Mouse (Mus musculus) heart, embryonic 14.5 days (tissue): ENCODE data around the gene Ddx41. TPM values are rescaled to one million over a fixed set of nuclear protein-coding genes. Genes with fewer than 3 reads are reported as not detected.
"Not testable (repeated sequence)": the region's sequence is repeated elsewhere in the genome, so short reads cannot be mapped to it uniquely, and the experiment has no call there.

Experiments
- ATAC-seq: fragments of 200-750 bp; cut with Nextera tagmentation; 2 replicates; pipeline ENCODE4 v1.8.0; 2017; ENCODE audit warnings: low read depth, moderate TSS enrichment; ENCODE audit not compliant: insufficient number of reproducible peaks, insufficient read depth, low FRiP score
- H3K27ac ChIP-seq, 2 experiments: fragments of 200-500 bp in 1 of 2; fragments of 300-500 bp in 1 of 2; sonication (generic) in 1 of 2; replicated peaks in 1 of 2; 2 replicates each; pipeline ENCODE4 v1.5.1; 2012 to 2014; ENCODE audit warnings: low read depth in 2 of 2, low read length in 2 of 2, control low read depth in 1 of 2, mild to moderate bottlenecking in 1 of 2, mixed read lengths in 1 of 2; ENCODE audit not compliant: control insufficient read depth in 1 of 2, insufficient read depth in 1 of 2
- H3K27me3 ChIP-seq: fragments of 300-500 bp; sonication (generic); 2 replicates; pipeline ENCODE4 v1.6.1; 2014; ENCODE audit warnings: mild to moderate bottlenecking, low read length, control low read depth; ENCODE audit not compliant: control insufficient read depth, insufficient read depth
- H3K36me3 ChIP-seq: fragments of 300-500 bp; sonication (generic); 2 replicates; pipeline ENCODE4 v1.6.1; 2014; ENCODE audit warnings: mild to moderate bottlenecking, control low read depth, low read length, mixed read lengths; ENCODE audit not compliant: control insufficient read depth, insufficient read depth
- H3K4me1 ChIP-seq, 2 experiments: fragments of 200-500 bp in 1 of 2; fragments of 300-500 bp in 1 of 2; sonication (generic) in 1 of 2; 2 replicates each; pipeline ENCODE4 v1.6.1; 2012 to 2014; ENCODE audit warnings: low read length in 2 of 2, control low read depth in 1 of 2, mixed read lengths in 1 of 2; ENCODE audit not compliant: control insufficient read depth in 2 of 2, insufficient read depth in 2 of 2
- H3K4me2 ChIP-seq: fragments of 300-500 bp; sonication (generic); 2 replicates; pipeline ENCODE4 v1.6.1; 2014; ENCODE audit warnings: mild to moderate bottlenecking, low read length
- H3K4me3 ChIP-seq, 2 experiments: fragments of 200-500 bp in 1 of 2; fragments of 300-500 bp in 1 of 2; sonication (generic) in 1 of 2; 2 replicates each; pipeline ENCODE4 v1.5.1; 2012 to 2014; ENCODE audit warnings: low read length in 2 of 2, mild to moderate bottlenecking in 2 of 2, control low read depth in 1 of 2, low read depth in 1 of 2, moderate library complexity in 1 of 2; ENCODE audit not compliant: control insufficient read depth in 1 of 2, insufficient read depth in 1 of 2
- H3K9ac ChIP-seq: fragments of 300-500 bp; sonication (generic); 2 replicates; pipeline ENCODE4 v1.6.1; 2014; ENCODE audit warnings: mild to moderate bottlenecking, low read length
- H3K9me3 ChIP-seq: fragments of 300-500 bp; sonication (generic); 2 replicates; pipeline ENCODE4 v1.6.1; 2016; ENCODE audit warnings: low read length, control low read depth; ENCODE audit not compliant: control insufficient read depth
- WGBS: fragments of 180-500 bp; shearing (Covaris S2); extraction: QIAGEN DNeasy Blood & Tissue Kit; methylation state at CpG from one replicate; pipeline ENCODE4 v1.1.7; 2014; 5-methylcytosine and 5-hydroxymethylcytosine counted together
- polyA plus RNA-seq: library from polyadenylated mRNA; unstranded; fragments of >200 nt; fragmentation: Nextera tagmentation; extraction: Ambion mirVana; gene quantifications from 2 replicates; pipeline ENCODE4 v1.2.1, GENCODE M21; 2014

The Ddx41 gene
- polyA plus RNA-seq, 1 experiment from 2014 or later: 28.9 TPM

GRCm38 (mm10) chr13:55571027-55571751 is 34.7 kb upstream of the Ddx41 start, which contains the start of gene Fam193b:
Gene Fam193b (minus strand): TSS chr13:55571120.
- peaks cover 20% of the 10 kb centered on the region for H3K36me3 ChIP-seq
- 2% methylated on average over 40 of the region's 47 CpGs for WGBS

GRCm38 (mm10) chr13:55570286-55570973 is 34.0 kb upstream of the Ddx41 start:
- Histone ChIP-seq H3K9me3 (no peaks in the 10 kb centered on the region), H3K4me2 (peak overlapping the region; percentile 88), H3K36me3 (peaks cover 26% of the 10 kb centered on the region), H3K27me3 (no peaks in the 10 kb centered on the region), H3K27ac (peak overlapping the region; percentile 58 to 83), H3K4me3 (peak overlapping the region; percentile 83 to 87), H3K9ac (peak overlapping the region; percentile 96), H3K4me1 (peaks cover 10 to 16% of the 10 kb centered on the region in 2 experiments; a peak in 3 of 4 replicates)
- peak; percentile 60 for ATAC-seq
- under 1% methylated on average over 42 of the region's 47 CpGs for WGBS

More at GRCm38 (mm10) chr13:55571027-55571751, 34.7 kb upstream of the Ddx41 start, which contains the start of gene Fam193b:
- Histone ChIP-seq H3K9me3 (no peaks in the 10 kb centered on the region), H3K9ac (peak within 1 kb of the TSS; percentile 96), H3K4me3 (peak within 1 kb of the TSS; percentile 83 to 87), H3K4me1 (peaks cover 10 to 16% of the 10 kb centered on the region in 2 experiments; a peak in 3 of 4 replicates), H3K4me2 (peak within 1 kb of the TSS; percentile 88), H3K27me3 (no peaks in the 10 kb centered on the region), H3K27ac (peak within 1 kb of the TSS; percentile 59 to 83)
- ATAC-seq: peak; percentile 87

GRCm38 (mm10) chr13:55569726-55570285 is 33.3 kb upstream of the Ddx41 start:
- peak overlapping the region; percentile 88 for H3K4me2 ChIP-seq
- WGBS: 13% methylated on average over 16 of the region's 16 CpGs

GRCm38 (mm10) chr13:55568524-55568923 is 32.1 kb upstream of the Ddx41 start:
- WGBS: 84% methylated on average over 4 of the region's 4 CpGs
- H3K9me3 ChIP-seq, H3K9ac ChIP-seq, H3K27ac ChIP-seq, H3K27me3 ChIP-seq, H3K4me2 ChIP-seq, ATAC-seq, H3K4me3 ChIP-seq: not testable (repeated sequence)
- peaks cover 44% of the 10 kb centered on the region for H3K36me3 ChIP-seq
- peaks cover 10 to 16% of the 10 kb centered on the region in 2 experiments; a peak in 3 of 4 replicates for H3K4me1 ChIP-seq

More at GRCm38 (mm10) chr13:55569726-55570285, 33.3 kb upstream of the Ddx41 start:
- peak overlapping the region; percentile 96 for H3K9ac ChIP-seq
- H3K36me3 ChIP-seq: peaks cover 32% of the 10 kb centered on the region
- no peak for ATAC-seq
- peak overlapping the region; percentile 83 to 87 for H3K4me3 ChIP-seq
- H3K9me3 ChIP-seq: no peaks in the 10 kb centered on the region
- H3K4me1 ChIP-seq: peaks cover 10 to 16% of the 10 kb centered on the region in 2 experiments; a peak in 3 of 4 replicates
- H3K27me3 ChIP-seq: no peaks in the 10 kb centered on the region
- H3K27ac ChIP-seq: peak overlapping the region in 1 of 2 experiments; percentile 83; a peak in 2 of 4 replicates

GRCm38 (mm10) chr13:55567949-55568348 is 31.5 kb upstream of the Ddx41 start:
- H3K4me1 ChIP-seq: peaks cover 10 to 16% of the 10 kb centered on the region in 2 experiments; a peak in 3 of 4 replicates
- H3K27me3 ChIP-seq: no peaks in the 10 kb centered on the region
- H3K36me3 ChIP-seq: peaks cover 50% of the 10 kb centered on the region
- H3K9me3 ChIP-seq: no peaks in the 10 kb centered on the region
- no peak overlapping the region for H3K9ac ChIP-seq
- no peak overlapping the region for H3K27ac ChIP-seq
- no peak for ATAC-seq
- no peak overlapping the region for H3K4me3 ChIP-seq
- no peak overlapping the region for H3K4me2 ChIP-seq
- WGBS: 82% methylated on average over 2 of the region's 2 CpGs

- H3K36me3 ChIP-seq: peaks cover 51% of the 10 kb centered on the region
- no peaks in the 10 kb centered on the region for H3K9me3 ChIP-seq
- H3K9ac ChIP-seq: no peak overlapping the region
- no peak overlapping the region for H3K27ac ChIP-seq
- H3K4me1 ChIP-seq: peaks cover 10 to 16% of the 10 kb centered on the region in 2 experiments; a peak in 3 of 4 replicates
- no peak for ATAC-seq
- no peak overlapping the region for H3K4me3 ChIP-seq
- WGBS: 82% methylated on average over 6 of the region's 6 CpGs
- no peak overlapping the region for H3K4me2 ChIP-seq
- H3K27me3 ChIP-seq: no peaks in the 10 kb centered on the region
Measured at GRCm38 (mm10) chr13:55567001-55567400, 30.5 kb upstream of the Ddx41 start.

GRCm38 (mm10) chr13:55563266-55563879 is 26.9 kb upstream of the Ddx41 start:
- 84% methylated on average over 7 of the region's 7 CpGs for WGBS
- H3K9me3 ChIP-seq: no peaks in the 10 kb centered on the region
- no peak overlapping the region for H3K4me2 ChIP-seq
- H3K4me3 ChIP-seq: no peak overlapping the region
- no peak overlapping the region for H3K9ac ChIP-seq
- H3K27me3 ChIP-seq: no peaks in the 10 kb centered on the region
- H3K4me1 ChIP-seq: 0 out of 4 replicates have a peak, but pooled peaks cover 0 to 5% of the 10 kb centered on the region in 2 experiments
- ATAC-seq: no peak
- H3K27ac ChIP-seq: no peak overlapping the region
- peaks cover 53% of the 10 kb centered on the region for H3K36me3 ChIP-seq
